Mouse (Mus musculus) ES-Bruce4 (cell line): ENCODE data around the gene Abcd3.

Experiments used
- CTCF ChIP-seq: IDR thresholded peaks from one replicate; pipeline ENCODE4 v1.8.1; 2011; ENCODE audit warnings: low read depth, low read length
- EP300 ChIP-seq: IDR thresholded peaks from 2 replicates; pipeline ENCODE4 v1.6.1; 2011; ENCODE audit warnings: low read depth, low read length; ENCODE audit not compliant: insufficient read depth
- POLR2A ChIP-seq: IDR thresholded peaks from one replicate; pipeline ENCODE4 v1.8.1; 2011; ENCODE audit warnings: low read length; ENCODE audit not compliant: insufficient read depth

DNA sequence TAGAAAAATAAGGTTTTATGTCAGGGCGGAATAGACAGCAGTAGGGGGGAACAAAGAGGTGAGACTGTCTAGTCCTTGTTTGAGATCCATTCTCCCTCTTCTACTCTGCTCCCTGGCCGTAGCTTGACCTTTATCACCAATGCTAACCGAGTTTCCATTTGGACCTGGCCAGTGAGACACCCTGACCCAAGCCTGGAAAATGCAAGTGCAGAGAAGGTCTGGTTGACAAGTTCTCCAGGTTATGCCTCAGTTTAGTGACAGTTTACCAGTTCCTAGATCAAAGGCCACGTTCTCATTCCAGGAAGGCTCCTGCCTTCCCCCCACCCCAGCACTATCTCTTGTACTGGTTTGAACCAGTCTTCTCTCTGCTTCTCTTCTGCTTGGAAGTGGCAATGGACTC, 19.1 kb upstream of the Abcd3 start:
- no peak for TF ChIP-seq CTCF
- no peak for TF ChIP-seq EP300
- no peak for TF ChIP-seq POLR2A
